Mouse (Mus musculus) neural tube, embryonic 15.5 days (tissue): ENCODE measurements at regions not wholly inside any gene's neighbourhood (a gene's known extent, or its start where the extent isn't known, plus 50 kb on each side); places are given as distances from the start of the nearest gene placed in this dataset.
A peak's percentile ranks its signal among the peaks of the same experiment; 100 is the strongest.

Experiments
- ATAC-seq: fragments of 200-750 bp; cut with Nextera tagmentation; 2 replicates; pipeline ENCODE4 v1.8.0; 2017; ENCODE audit warnings: mild to moderate bottlenecking, moderate TSS enrichment, moderate library complexity; ENCODE audit not compliant: low FRiP score
- H3K27ac ChIP-seq: fragments of 300-500 bp; sonication (generic); replicated peaks from 2 replicates; pipeline ENCODE4 v1.5.1; 2015; ENCODE audit warnings: mild to moderate bottlenecking, inconsistent platforms
- H3K27me3 ChIP-seq: fragments of 300-500 bp; sonication (generic); replicated peaks from 2 replicates; pipeline ENCODE4 v1.6.1; 2015; ENCODE audit warnings: inconsistent platforms
- H3K36me3 ChIP-seq: fragments of 300-500 bp; sonication (generic); 2 replicates; pipeline ENCODE4 v1.6.1; 2015; ENCODE audit warnings: inconsistent platforms
- H3K4me1 ChIP-seq: fragments of 300-500 bp; sonication (generic); 2 replicates; pipeline ENCODE4 v1.6.1; 2015; ENCODE audit warnings: inconsistent platforms
- H3K4me2 ChIP-seq: fragments of 300-500 bp; sonication (generic); 2 replicates; pipeline ENCODE4 v1.6.1; 2015; ENCODE audit warnings: inconsistent platforms, mild to moderate bottlenecking, moderate library complexity
- H3K4me3 ChIP-seq: fragments of 300-500 bp; sonication (generic); replicated peaks from 2 replicates; pipeline ENCODE4 v1.5.1; 2015; ENCODE audit warnings: mild to moderate bottlenecking, inconsistent platforms
- H3K9ac ChIP-seq: fragments of 300-500 bp; sonication (generic); replicated peaks from 2 replicates; pipeline ENCODE4 v1.6.1; 2015; ENCODE audit warnings: mild to moderate bottlenecking, inconsistent platforms
- H3K9me3 ChIP-seq: fragments of 300-500 bp; sonication (generic); replicated peaks from 2 replicates; pipeline ENCODE4 v1.6.1; 2016; ENCODE audit warnings: inconsistent platforms
- WGBS: fragments of 180-500 bp; shearing (Covaris S2); methylation state at CpG from one replicate; pipeline ENCODE4 v1.1.7; 2015; ENCODE audit warnings: mixed read lengths; 5-methylcytosine and 5-hydroxymethylcytosine counted together

DNA sequence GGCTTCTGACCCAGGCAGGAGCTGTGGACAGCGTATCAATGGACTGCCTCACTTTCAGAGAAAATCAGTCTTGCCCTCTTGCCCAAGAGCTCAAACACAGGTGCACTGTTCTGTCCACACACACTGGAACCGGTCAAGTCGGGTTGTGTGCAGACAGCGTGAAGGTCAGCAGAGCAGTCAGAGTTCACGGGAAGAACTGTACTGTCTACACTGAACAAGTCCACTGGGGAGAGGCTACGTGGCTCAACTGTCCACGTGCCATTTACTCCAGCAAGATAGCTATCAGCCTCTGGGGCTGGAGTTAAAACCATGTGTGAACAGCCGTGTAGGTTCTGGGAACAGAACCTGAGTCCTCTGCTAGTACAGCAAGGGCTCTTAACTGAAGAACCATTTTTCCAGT, 70.8 kb downstream of the Rplp1 start:
- ATAC-seq, result no peak
- no peak overlapping the region for H3K9ac ChIP-seq
- no peak overlapping the region for H3K27ac ChIP-seq
- no peaks in the 10 kb centered on the region; the same call in none of the 2 replicates for H3K27me3 ChIP-seq
- no peaks in the 10 kb centered on the region for H3K36me3 ChIP-seq
- no peaks in the 10 kb centered on the region for H3K4me1 ChIP-seq
- 90% methylated on average over 8 of the region's 8 CpGs for WGBS
- no peaks in the 10 kb centered on the region for H3K9me3 ChIP-seq
- no peak overlapping the region for H3K4me3 ChIP-seq
- no peak overlapping the region for H3K4me2 ChIP-seq

DNA sequence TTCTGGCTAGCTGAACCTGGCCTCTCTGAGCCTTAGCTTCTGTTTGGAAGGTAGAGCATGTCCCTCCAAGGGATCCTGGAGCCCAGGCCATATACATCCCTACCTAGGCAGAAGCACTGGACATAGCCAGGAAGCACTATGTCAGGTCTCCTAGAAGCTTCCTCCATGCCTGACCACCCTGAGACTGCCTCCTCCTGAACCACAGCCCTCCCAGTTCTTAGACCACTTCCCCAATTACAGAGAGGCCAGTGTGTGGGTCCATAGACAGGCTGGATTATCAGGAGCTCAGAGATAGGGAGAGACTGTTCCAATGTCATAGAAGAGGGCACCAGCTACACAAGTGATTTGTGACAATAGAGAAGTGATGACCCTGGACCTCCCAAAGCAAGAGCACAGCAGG, 72.0 kb downstream of the Rplp1 start:
- no peaks in the 10 kb centered on the region; the same call in none of the 2 replicates for H3K27me3 ChIP-seq
- ATAC-seq, result no peak
- H3K36me3 ChIP-seq, result no peaks in the 10 kb centered on the region
- H3K27ac ChIP-seq, result no peak overlapping the region
- no peak overlapping the region for H3K9ac ChIP-seq
- no peaks in the 10 kb centered on the region for H3K4me1 ChIP-seq
- no peak overlapping the region for H3K4me2 ChIP-seq
- no peak overlapping the region for H3K4me3 ChIP-seq
- no peaks in the 10 kb centered on the region for H3K9me3 ChIP-seq

DNA sequence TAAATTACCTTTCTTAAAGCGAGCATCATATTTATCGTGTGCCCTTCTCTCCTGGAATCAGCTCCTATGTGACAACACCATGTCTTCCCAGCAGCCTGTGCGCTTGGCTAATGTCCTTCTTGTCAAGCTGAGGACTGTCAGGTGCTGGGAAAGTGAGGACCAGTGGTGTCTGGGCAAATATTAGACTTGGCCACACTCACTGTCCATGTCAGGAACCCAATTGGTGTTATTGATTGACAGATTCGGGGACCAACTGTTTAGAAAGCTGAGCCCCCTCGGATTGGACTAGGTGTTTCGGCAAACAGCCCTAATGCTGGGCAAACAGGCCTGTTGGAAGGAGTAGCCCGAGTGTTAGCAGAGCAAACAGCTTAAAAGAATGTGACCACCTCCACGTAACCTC, 73.1 kb downstream of the Rplp1 start:
- H3K9me3 ChIP-seq, result no peaks in the 10 kb centered on the region
- no peak overlapping the region for H3K27ac ChIP-seq
- H3K4me2 ChIP-seq, result no peak overlapping the region
- WGBS, result 91% methylated on average over 8 of the region's 8 CpGs
- H3K4me3 ChIP-seq, result no peak overlapping the region
- H3K4me1 ChIP-seq, result no peaks in the 10 kb centered on the region
- no peak for ATAC-seq
- no peaks in the 10 kb centered on the region; the same call in 1 of the 2 replicates for H3K27me3 ChIP-seq
- no peak overlapping the region for H3K9ac ChIP-seq
- no peaks in the 10 kb centered on the region for H3K36me3 ChIP-seq

DNA sequence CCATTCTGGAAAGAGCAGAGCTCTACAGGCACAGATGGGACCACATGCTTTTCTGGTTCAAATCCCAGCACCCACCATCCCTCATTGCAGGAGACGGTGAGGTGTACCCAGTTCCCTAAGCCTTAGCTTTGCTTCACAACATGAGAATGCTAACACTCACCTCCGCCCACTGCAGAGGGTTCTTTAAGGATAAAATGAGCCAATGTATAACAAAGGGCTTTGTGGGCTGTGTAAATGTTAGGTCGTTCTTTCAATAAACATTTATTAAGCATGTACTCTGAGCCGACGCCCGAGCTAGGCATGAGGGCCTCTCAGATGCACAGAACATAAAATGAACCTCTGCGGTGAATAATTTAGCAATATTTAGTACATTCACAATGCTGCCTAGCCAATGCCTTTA, 74.0 kb downstream of the Rplp1 start:
- Histone ChIP-seq H3K4me1 (no peaks in the 10 kb centered on the region), H3K27me3 (peaks cover under 1% of the 10 kb centered on the region; the same call in 1 of the 2 replicates), H3K36me3 (no peaks in the 10 kb centered on the region), H3K4me2 (no peak overlapping the region), H3K4me3 (no peak overlapping the region), H3K27ac (no peak overlapping the region), H3K9ac (no peak overlapping the region), H3K9me3 (no peaks in the 10 kb centered on the region)
- 58% methylated on average over 7 of the region's 7 CpGs for WGBS
- ATAC-seq, result no peak

DNA sequence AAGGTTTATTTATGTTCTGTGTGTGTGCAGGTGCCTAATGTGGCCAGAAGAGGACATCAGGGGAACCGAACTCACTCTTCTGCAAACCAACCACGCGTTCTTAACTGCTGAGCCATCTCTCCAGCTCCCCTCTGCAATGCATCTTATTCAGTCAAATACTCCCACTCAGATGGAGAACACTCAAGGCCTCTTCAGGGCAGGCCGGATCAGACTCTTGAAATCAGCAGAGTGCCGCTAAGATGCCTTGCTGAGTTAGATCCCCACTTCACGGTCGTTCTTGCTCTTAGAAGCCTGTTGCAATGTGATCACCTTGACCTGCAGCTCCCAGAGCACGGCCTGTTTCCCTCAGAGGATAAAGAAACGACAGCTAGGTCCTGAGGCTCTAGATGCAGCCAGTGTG, 81.1 kb downstream of the Rplp1 start:
- Histone ChIP-seq H3K27me3 (peaks cover 16% of the 10 kb centered on the region; the same call in 1 of the 2 replicates), H3K9ac (no peak overlapping the region), H3K36me3 (no peaks in the 10 kb centered on the region), H3K27ac (no peak overlapping the region), H3K4me1 (peaks cover 2% of the 10 kb centered on the region; the same call in 1 of the 2 replicates), H3K4me2 (no peak overlapping the region), H3K4me3 (no peak overlapping the region), H3K9me3 (no peaks in the 10 kb centered on the region)
- no peak for ATAC-seq
- WGBS, result 76% methylated on average over 9 of the region's 9 CpGs

DNA sequence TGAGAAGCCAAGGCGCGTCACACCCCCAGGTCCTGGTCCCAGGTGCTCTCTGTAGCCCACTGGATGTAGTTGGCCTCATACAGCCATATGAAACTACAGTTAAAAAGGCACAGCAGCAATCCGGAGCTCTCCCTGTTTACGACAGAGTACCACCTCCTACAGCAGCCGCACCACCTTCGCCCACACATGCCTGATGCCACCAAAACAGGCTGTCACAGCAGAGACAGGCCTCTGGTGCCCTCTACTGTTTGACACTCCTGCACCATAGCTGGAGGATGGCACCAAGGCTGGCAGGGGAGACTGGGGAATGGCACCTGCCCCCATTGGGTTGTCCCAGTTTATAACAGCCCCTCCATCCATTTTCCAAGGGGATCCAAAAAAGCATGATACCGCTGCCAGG, 84.1 kb downstream of the Rplp1 start:
- Histone ChIP-seq H3K27ac (no peak overlapping the region), H3K9me3 (no peaks in the 10 kb centered on the region), H3K4me3 (no peak overlapping the region), H3K36me3 (no peaks in the 10 kb centered on the region), H3K27me3 (peaks cover 15% of the 10 kb centered on the region; the same call in 1 of the 2 replicates), H3K4me1 (peaks cover 2% of the 10 kb centered on the region; the same call in 1 of the 2 replicates), H3K9ac (no peak overlapping the region), H3K4me2 (no peak overlapping the region)
- 52% methylated on average over 7 of the region's 7 CpGs for WGBS
- peak; percentile 57; the same call in 1 of the 2 replicates for ATAC-seq

DNA sequence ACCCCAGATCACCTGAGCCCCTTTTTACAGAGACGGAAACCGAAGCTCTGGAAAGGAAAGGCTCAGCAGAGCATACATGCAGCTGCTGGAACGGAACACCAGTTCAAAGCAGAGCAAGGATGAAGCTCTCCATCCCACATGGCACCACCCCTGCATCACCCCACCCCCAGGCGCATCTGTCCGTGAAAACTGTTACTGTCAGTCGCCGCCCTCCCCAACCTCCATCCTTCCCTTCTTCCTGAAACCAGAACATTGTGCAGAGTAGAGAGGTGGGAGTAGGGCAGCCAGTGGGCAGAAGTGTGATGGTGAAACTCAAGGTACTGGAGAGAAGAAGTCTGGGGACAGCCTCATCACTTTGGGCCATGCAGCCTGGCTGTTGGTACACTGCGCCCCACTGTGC, 84.6 kb downstream of the Rplp1 start:
- peaks cover 2% of the 10 kb centered on the region; the same call in 1 of the 2 replicates for H3K4me1 ChIP-seq
- H3K9ac ChIP-seq, result no peak overlapping the region
- ATAC-seq, result no peak
- 90% methylated on average over 8 of the region's 8 CpGs for WGBS
- no peak overlapping the region for H3K27ac ChIP-seq
- H3K9me3 ChIP-seq, result no peaks in the 10 kb centered on the region
- no peaks in the 10 kb centered on the region for H3K36me3 ChIP-seq
- peaks cover 13% of the 10 kb centered on the region; the same call in 1 of the 2 replicates for H3K27me3 ChIP-seq
- H3K4me3 ChIP-seq, result no peak overlapping the region
- no peak overlapping the region for H3K4me2 ChIP-seq

DNA sequence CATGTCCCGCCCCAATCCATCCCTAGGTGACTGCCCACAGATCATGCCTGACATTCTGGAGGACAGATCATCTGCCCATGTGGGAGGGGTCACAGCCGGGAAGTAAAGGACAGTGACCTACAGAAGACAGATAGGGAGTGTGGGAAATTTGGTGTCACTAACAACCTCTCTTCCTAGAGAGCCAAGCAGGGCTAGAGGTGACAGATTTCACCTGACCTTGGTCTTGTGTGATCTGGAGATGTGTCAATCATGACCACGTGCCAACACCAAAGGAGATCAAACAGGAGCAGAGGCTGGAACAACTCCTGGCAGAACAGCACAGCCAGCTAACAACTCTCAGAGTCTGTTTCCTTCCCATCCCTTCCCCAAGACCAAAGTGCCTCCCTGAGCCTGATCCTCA, 85.0 kb downstream of the Rplp1 start:
- no peak overlapping the region for H3K9ac ChIP-seq
- H3K4me2 ChIP-seq, result no peak overlapping the region
- no peak overlapping the region for H3K27ac ChIP-seq
- peaks cover 13% of the 10 kb centered on the region; the same call in 1 of the 2 replicates for H3K27me3 ChIP-seq
- no peak overlapping the region for H3K4me3 ChIP-seq
- no peaks in the 10 kb centered on the region for H3K36me3 ChIP-seq
- H3K9me3 ChIP-seq, result no peaks in the 10 kb centered on the region
- H3K4me1 ChIP-seq, result peaks cover 2% of the 10 kb centered on the region; the same call in 1 of the 2 replicates
- 93% methylated on average over 3 of the region's 3 CpGs for WGBS
- no peak for ATAC-seq

DNA sequence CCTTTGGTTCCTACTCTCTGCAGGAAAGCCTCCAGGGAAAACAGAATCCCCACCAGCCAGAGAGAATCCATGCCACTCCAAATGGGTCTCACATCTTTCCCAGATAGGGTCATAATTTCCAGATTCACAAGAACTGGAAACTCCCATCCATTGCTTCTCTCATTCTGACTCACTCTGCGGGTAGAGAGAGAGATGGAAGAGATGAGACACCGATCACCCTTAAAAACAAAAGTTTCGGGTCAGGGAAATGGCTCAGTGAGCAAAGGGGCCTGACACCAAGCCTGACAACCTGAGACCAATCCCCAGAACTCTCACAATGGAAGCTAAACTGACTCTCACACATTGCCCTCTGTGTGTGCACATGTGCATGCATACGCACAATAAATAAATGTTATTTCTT, 86.6 kb downstream of the Rplp1 start:
- ATAC-seq, result no peak
- H3K4me1 ChIP-seq, result peaks cover 2% of the 10 kb centered on the region; the same call in 1 of the 2 replicates
- 93% methylated on average over 4 of the region's 4 CpGs for WGBS

DNA sequence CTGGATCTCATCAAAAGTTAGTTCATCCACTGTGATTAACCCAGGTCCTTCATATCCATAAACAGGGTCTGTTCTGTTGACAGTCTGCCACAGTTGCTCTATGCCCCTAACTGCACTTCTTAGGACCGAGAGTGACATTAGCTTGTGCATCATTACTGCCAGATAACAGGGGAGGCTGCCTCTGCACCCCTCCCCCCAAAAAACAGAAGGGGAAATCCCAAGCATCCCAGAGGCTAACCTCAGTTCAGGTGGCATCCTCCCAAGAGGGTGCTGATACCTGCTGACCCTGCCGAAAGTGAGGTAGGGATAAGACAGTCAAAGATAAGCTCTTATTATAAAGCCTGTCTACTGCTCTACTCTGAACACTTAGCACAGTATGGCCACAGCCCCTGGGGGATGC, 87.3 kb downstream of the Rplp1 start:
- Histone ChIP-seq H3K4me2 (no peak overlapping the region), H3K27ac (no peak overlapping the region), H3K4me3 (no peak overlapping the region), H3K4me1 (peaks cover 2% of the 10 kb centered on the region; the same call in 1 of the 2 replicates), H3K27me3 (peaks cover 10% of the 10 kb centered on the region; the same call in 1 of the 2 replicates), H3K9me3 (no peaks in the 10 kb centered on the region), H3K36me3 (no peaks in the 10 kb centered on the region), H3K9ac (no peak overlapping the region)
- ATAC-seq, result no peak
- 83% methylated on average over 2 of the region's 2 CpGs for WGBS

More for the DNA sequence above, 86.6 kb downstream of the Rplp1 start:
- peaks cover 10% of the 10 kb centered on the region; the same call in 1 of the 2 replicates for H3K27me3 ChIP-seq
- H3K9me3 ChIP-seq, result no peaks in the 10 kb centered on the region
- no peaks in the 10 kb centered on the region for H3K36me3 ChIP-seq
- H3K4me3 ChIP-seq, result no peak overlapping the region
- no peak overlapping the region for H3K27ac ChIP-seq
- no peak overlapping the region for H3K9ac ChIP-seq
- H3K4me2 ChIP-seq, result no peak overlapping the region

DNA sequence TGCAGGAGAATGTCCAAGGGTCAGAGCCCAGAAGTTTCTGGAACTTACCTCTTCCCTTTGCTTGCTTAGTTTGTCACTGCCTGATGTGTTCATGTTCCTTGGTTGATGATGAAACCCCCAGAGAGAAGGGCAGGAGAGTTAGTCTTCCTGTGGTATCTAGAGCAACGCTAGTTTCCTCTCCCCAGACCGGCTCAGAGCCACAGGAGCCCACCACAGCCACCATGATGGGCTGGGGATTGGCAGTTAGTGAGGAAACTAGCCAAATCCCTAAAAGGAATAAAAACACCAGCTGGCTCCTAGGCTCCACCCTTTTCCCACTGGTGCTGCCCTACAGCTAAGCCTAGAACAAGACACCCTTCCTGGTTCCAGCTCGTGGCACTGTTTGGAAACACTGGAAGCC, 87.9 kb downstream of the Rplp1 start:
- Histone ChIP-seq H3K27ac (no peak overlapping the region), H3K4me2 (no peak overlapping the region), H3K9me3 (no peaks in the 10 kb centered on the region), H3K4me1 (peaks cover 2% of the 10 kb centered on the region; the same call in 1 of the 2 replicates), H3K4me3 (no peak overlapping the region), H3K27me3 (peaks cover 5% of the 10 kb centered on the region; the same call in 1 of the 2 replicates), H3K36me3 (no peaks in the 10 kb centered on the region; the same call in 1 of the 2 replicates), H3K9ac (no peak overlapping the region)
- WGBS, result 68% methylated on average over 3 of the region's 3 CpGs
- ATAC-seq, result no peak

DNA sequence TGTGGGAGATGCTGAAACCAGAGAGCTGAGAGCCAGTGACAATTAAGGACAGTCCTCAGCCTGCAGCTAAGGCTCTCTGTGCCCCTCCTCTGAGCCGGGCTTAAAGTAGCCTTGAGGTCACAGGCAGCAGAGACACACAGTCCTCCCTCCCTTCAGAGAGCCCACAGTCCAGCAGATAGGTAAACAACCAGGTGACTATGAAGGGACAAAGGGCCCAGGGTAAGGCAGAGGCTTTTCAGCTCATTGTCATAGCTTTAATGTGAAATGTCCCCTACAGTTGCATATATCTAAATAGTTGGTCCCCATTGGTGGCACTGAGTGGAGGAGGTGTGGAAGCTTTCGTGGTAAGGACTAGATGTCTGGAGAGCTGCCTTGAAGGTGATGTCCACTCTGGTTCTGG, 88.5 kb downstream of the Rplp1 start:
- Histone ChIP-seq H3K27ac (no peak overlapping the region), H3K9me3 (no peaks in the 10 kb centered on the region), H3K4me2 (no peak overlapping the region), H3K4me1 (peaks cover 2% of the 10 kb centered on the region; the same call in 1 of the 2 replicates), H3K4me3 (no peak overlapping the region), H3K27me3 (peaks cover 5% of the 10 kb centered on the region; the same call in 1 of the 2 replicates), H3K36me3 (no peaks in the 10 kb centered on the region; the same call in 1 of the 2 replicates), H3K9ac (no peak overlapping the region)
- WGBS, result 83% methylated on average over 2 of the region's 2 CpGs
- ATAC-seq, result no peak
